Mouse (Mus musculus): Measurements from ENCODE around the gene Npr3. TPM values are rescaled to one million over a fixed set of nuclear protein-coding genes. Genes with fewer than 3 reads are reported as not detected.

The Npr3 gene
- polyA plus RNA-seq (2015; fragmentation: Nextera tagmentation; extraction: Ambion mirVana), result 1.2 and 1.6 TPM in 2 replicates

GRCm38 (mm10) chr15:11906571-11907531, at the start of gene Npr3:
TSS of gene Npr3 (minus strand) at chr15:11907287.

Other genes starting within 250 kb of the Npr3 start
- gene Sub1, start 89.7 kb upstream of the Npr3 start, polyA plus RNA-seq (2015; fragmentation: Nextera tagmentation; extraction: Ambion mirVana), result 440 and 569 TPM in 2 replicates
- gene Zfr, start 210.5 kb upstream of the Npr3 start, polyA plus RNA-seq (2015; fragmentation: Nextera tagmentation; extraction: Ambion mirVana), result 81.4 and 83.2 TPM in 2 replicates